In genomic region chr13:97216196-97216595, GRCm38 (mm10) we compare ENCODE assay signal across 18 mouse cellular contexts.
"Had no signal": no experiment of that assay in that cellular context is flagged by ENCODE, and none has a peak within 500 bp of the region (broad histone marks: within the 10 kb centered on the region; RNA-seq: fewer than 3 reads in every experiment).

No protein-coding gene starts in this region.

- H3K4me3 ChIP-seq: kidney, embryonic 15.5 days; left cerebral cortex, adult 2 months; liver, embryonic 12.5 days; liver, embryonic 15.5 days; lung, embryonic 15.5 days; megakaryocyte, embryonic 14.5 days; midbrain, embryonic 10.5 days had no signal

- ATAC-seq: intestine, embryonic 16.5 days; liver, embryonic 12.5 days had no signal

- H3K4me2 ChIP-seq: kidney, embryonic 15.5 days; liver, embryonic 12.5 days; liver, embryonic 15.5 days; lung, embryonic 15.5 days had no signal

- DNase-seq: kidney, adult 2 months; kidney, postnatal 10 days; kidney, postnatal 36 days; layer of hippocampus, postnatal 36 days; liver; lung, adult 18-20 months; lung, postnatal 10 days; lung, postnatal 36 days; thymus, adult 18-20 months; thymus, postnatal 36 days had no signal

- H3K27me3 ChIP-seq: kidney, embryonic 15.5 days; liver, embryonic 12.5 days; liver, embryonic 15.5 days; lung, embryonic 15.5 days had no signal

- H3K4me1 ChIP-seq: liver, embryonic 12.5 days; liver, embryonic 15.5 days; lung, embryonic 15.5 days; megakaryocyte, embryonic 14.5 days had no signal

- H3K36me3 ChIP-seq: kidney, embryonic 15.5 days; liver, embryonic 12.5 days; liver, embryonic 15.5 days; lung, embryonic 15.5 days; midbrain, embryonic 10.5 days had no signal

- H3K9me3 ChIP-seq: kidney, embryonic 15.5 days; liver, embryonic 12.5 days; liver, embryonic 15.5 days; lung, embryonic 15.5 days; midbrain, embryonic 10.5 days had no signal

- H3K27ac ChIP-seq: kidney, embryonic 15.5 days; left cerebral cortex, adult 2 months; liver, embryonic 12.5 days; liver, embryonic 15.5 days; lung, embryonic 15.5 days; midbrain, embryonic 10.5 days had no signal

- H3K9ac ChIP-seq: kidney, embryonic 15.5 days; liver, embryonic 12.5 days; liver, embryonic 15.5 days; lung, embryonic 15.5 days had no signal
